Mouse (Mus musculus): Measurements from ENCODE around the gene Sult6b2. TPM values are rescaled to one million over a fixed set of nuclear protein-coding genes. Genes with fewer than 3 reads are reported as not detected.

The Sult6b2 gene
- polyA plus RNA-seq, 1 experiment from 2014 or later = 0.25 TPM

GRCm38 (mm10) chr6:142769896-142770295 lies 34.4 kb downstream of the Sult6b2 start:
- Histone ChIP-seq H3K9me3 (no peaks in the 10 kb centered on the region), H3K4me2 (no peak overlapping the region), H3K4me3 (no peak overlapping the region), H3K27me3 (no peaks in the 10 kb centered on the region), H3K9ac (no peak overlapping the region), H3K36me3 (peaks cover 97% of the 10 kb centered on the region), H3K4me1 (replicated peaks) (0 out of 2 replicates have a peak, but pooled peaks cover under 1% of the 10 kb centered on the region), H3K27ac (replicated peaks) (no peak overlapping the region)
- ATAC-seq (ENCODE audit: low read depth) = no peak
- 92% methylated on average over 3 of the region's 3 CpGs for WGBS

GRCm38 (mm10) chr6:142767305-142767704 lies 37.0 kb downstream of the Sult6b2 start:
- 91% methylated on average over 9 of the region's 9 CpGs for WGBS

DNA sequence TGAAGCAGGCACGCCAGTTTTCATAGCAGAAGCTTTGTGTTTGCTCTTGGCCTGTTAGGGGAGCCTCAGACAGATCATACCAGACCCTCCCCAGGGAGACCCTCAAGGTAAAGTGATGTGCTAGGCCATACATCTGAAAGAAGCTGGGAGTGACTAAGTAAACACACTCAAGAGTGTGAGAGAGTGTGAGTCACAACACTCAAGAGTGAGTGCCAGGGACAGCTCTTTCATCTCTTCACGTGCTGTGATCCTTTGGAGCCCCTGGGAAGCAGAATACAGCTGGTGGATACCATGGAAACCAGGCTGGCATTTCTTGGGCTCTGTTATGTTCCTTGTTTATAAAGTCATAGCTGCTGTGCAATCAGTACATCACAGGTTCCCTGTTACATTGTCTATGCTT lies 39.4 kb downstream of the Sult6b2 start:
- no peaks in the 10 kb centered on the region for H3K27me3 ChIP-seq
- ATAC-seq (ENCODE audit: low read depth) = no peak
- H3K4me2 ChIP-seq = no peak overlapping the region

More at GRCm38 (mm10) chr6:142767305-142767704, 37.0 kb downstream of the Sult6b2 start:
- Histone ChIP-seq H3K4me3 (no peak overlapping the region), H3K27me3 (no peaks in the 10 kb centered on the region), H3K9me3 (no peaks in the 10 kb centered on the region), H3K4me1 (replicated peaks) (0 out of 2 replicates have a peak, but pooled peaks cover 3% of the 10 kb centered on the region), H3K27ac (replicated peaks) (no peak overlapping the region), H3K9ac (no peak overlapping the region), H3K36me3 (peaks cover 78% of the 10 kb centered on the region), H3K4me2 (no peak overlapping the region)
- no peak for ATAC-seq (ENCODE audit: low read depth)

DNA sequence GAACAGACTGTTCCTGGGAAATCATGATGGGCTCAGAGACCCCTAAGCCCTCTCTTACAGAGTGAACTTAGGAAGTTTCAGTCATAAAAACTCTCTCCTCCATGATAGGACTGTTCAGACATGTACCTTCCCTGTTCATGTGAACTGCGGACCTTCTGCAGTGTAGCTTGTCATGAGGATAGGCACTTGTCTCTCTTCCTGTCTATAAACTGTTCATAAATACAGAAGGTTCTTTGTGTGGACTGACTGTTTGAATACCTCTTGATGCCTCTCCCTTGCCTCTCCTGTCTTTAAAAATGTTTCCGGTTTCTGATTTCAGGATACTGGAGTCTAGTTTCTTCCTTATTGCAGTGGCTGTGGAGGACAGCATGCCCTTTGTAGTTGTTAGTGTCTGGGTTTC lies 44.7 kb downstream of the Sult6b2 start:
- no peak for ATAC-seq (ENCODE audit: low read depth)
- no peak overlapping the region for H3K4me2 ChIP-seq
- no peaks in the 10 kb centered on the region for H3K9me3 ChIP-seq
- peaks cover 31% of the 10 kb centered on the region for H3K36me3 ChIP-seq
- H3K9ac ChIP-seq = no peak overlapping the region
- no peak overlapping the region for H3K4me3 ChIP-seq
- H3K27me3 ChIP-seq = 0 out of 2 replicates have a peak, but pooled peaks cover 4% of the 10 kb centered on the region
- WGBS = 86% methylated on average over 2 of the region's 2 CpGs
- H3K27ac ChIP-seq (replicated peaks) = no peak overlapping the region
- H3K4me1 ChIP-seq (replicated peaks) = peaks cover 31% of the 10 kb centered on the region

More for the DNA sequence above, 39.4 kb downstream of the Sult6b2 start:
- H3K36me3 ChIP-seq = peaks cover 71% of the 10 kb centered on the region
- H3K4me1 ChIP-seq (replicated peaks) = peaks cover 6% of the 10 kb centered on the region; the same call in 1 of the 2 replicates
- H3K4me3 ChIP-seq = no peak overlapping the region
- H3K27ac ChIP-seq (replicated peaks) = no peak overlapping the region
- no peak overlapping the region for H3K9ac ChIP-seq
- H3K9me3 ChIP-seq = no peaks in the 10 kb centered on the region
- WGBS = 61% methylated on average over 2 of the region's 2 CpGs

DNA sequence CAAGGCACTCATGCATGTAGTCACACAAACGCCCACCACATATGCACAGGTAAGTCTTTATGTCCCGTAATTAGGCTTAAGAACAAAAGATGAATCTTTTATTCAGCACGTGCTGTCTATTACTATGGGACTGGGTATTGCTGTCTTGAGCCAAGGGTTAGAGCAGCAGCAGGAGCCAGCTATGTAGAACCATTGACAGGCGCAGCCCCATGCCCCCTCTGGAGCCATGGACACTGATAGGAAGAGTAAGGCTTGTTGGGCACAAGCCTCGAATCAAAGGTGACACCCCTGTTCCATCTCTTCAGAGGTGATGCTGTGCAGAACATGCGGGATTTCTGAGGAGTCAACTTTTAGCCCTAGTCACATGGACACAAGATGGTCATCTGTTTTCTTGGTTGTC lies 45.7 kb downstream of the Sult6b2 start:
- Histone ChIP-seq H3K4me2 (peak overlapping the region; percentile 68; the same call in 1 of the 2 replicates), H3K36me3 (peaks cover 27% of the 10 kb centered on the region), H3K4me1 (replicated peaks) (peaks cover 31% of the 10 kb centered on the region), H3K4me3 (peak overlapping the region; percentile 71; the same call in 1 of the 2 replicates), H3K9me3 (no peaks in the 10 kb centered on the region), H3K27me3 (0 out of 2 replicates have a peak, but pooled peaks cover 11% of the 10 kb centered on the region), H3K27ac (replicated peaks) (no peak overlapping the region), H3K9ac (no peak overlapping the region)
- 98% methylated on average over 6 of the region's 6 CpGs for WGBS
- ATAC-seq (ENCODE audit: low read depth) = no peak

- 96% methylated on average over 6 of the region's 6 CpGs for WGBS
These were observed 46.3 kb downstream of the Sult6b2 start for GRCm38 (mm10) chr6:142757976-142758375.

GRCm38 (mm10) chr6:142757334-142757965 lies 46.9 kb downstream of the Sult6b2 start:
- ATAC-seq (ENCODE audit: low read depth) = no peak
- 47% methylated on average over 10 of the region's 10 CpGs for WGBS
- peak overlapping the region; percentile 84 for H3K9ac ChIP-seq

More at GRCm38 (mm10) chr6:142757976-142758375, 46.3 kb downstream of the Sult6b2 start:
- peaks cover 27% of the 10 kb centered on the region for H3K36me3 ChIP-seq
- no peak overlapping the region for H3K27ac ChIP-seq (replicated peaks)
- H3K4me1 ChIP-seq (replicated peaks) = peaks cover 31% of the 10 kb centered on the region
- peak overlapping the region; percentile 84 for H3K9ac ChIP-seq
- peak overlapping the region; percentile 68 for H3K4me2 ChIP-seq
- H3K27me3 ChIP-seq = 0 out of 2 replicates have a peak, but pooled peaks cover 16% of the 10 kb centered on the region
- H3K4me3 ChIP-seq = peak overlapping the region; percentile 71
- ATAC-seq (ENCODE audit: low read depth) = no peak
- no peaks in the 10 kb centered on the region for H3K9me3 ChIP-seq

GRCm38 (mm10) chr6:142756507-142757333 lies 47.6 kb downstream of the Sult6b2 start, which contains the start of gene Cmas:
Gene Cmas (plus strand): TSS chr6:142756686.
- Histone ChIP-seq H3K27me3 (0 out of 2 replicates have a peak, but pooled peaks cover 22% of the 10 kb centered on the region), H3K36me3 (peaks cover 22% of the 10 kb centered on the region), H3K9ac (peak within 1 kb of the TSS; percentile 84), H3K4me1 (replicated peaks) (peaks cover 31% of the 10 kb centered on the region), H3K4me2 (peak within 1 kb of the TSS; percentile 68), H3K4me3 (peak within 1 kb of the TSS; percentile 71), H3K9me3 (no peaks in the 10 kb centered on the region), H3K27ac (replicated peaks) (peak within 1 kb of the TSS; percentile 86)
- WGBS = under 1% methylated on average over 62 of the region's 68 CpGs
- peak; percentile 95 for ATAC-seq (ENCODE audit: low read depth)

More at GRCm38 (mm10) chr6:142757334-142757965, 46.9 kb downstream of the Sult6b2 start:
- Histone ChIP-seq H3K36me3 (peaks cover 27% of the 10 kb centered on the region), H3K4me1 (replicated peaks) (peaks cover 31% of the 10 kb centered on the region), H3K4me2 (peak overlapping the region; percentile 68), H3K27me3 (0 out of 2 replicates have a peak, but pooled peaks cover 18% of the 10 kb centered on the region), H3K4me3 (peak overlapping the region; percentile 71), H3K9me3 (no peaks in the 10 kb centered on the region), H3K27ac (replicated peaks) (peak overlapping the region; percentile 86)

- 0 out of 2 replicates have a peak, but pooled peaks cover 22% of the 10 kb centered on the region for H3K27me3 ChIP-seq
- peaks cover 4% of the 10 kb centered on the region for H3K4me1 ChIP-seq (replicated peaks)
- H3K9ac ChIP-seq = no peak overlapping the region
- H3K4me2 ChIP-seq = no peak overlapping the region
- no peak overlapping the region for H3K27ac ChIP-seq (replicated peaks)
- WGBS = 35% methylated on average over 14 of the region's 14 CpGs
- H3K4me3 ChIP-seq = no peak overlapping the region
- ATAC-seq (ENCODE audit: low read depth) = no peak
- H3K36me3 ChIP-seq = no peaks in the 10 kb centered on the region
- H3K9me3 ChIP-seq = no peaks in the 10 kb centered on the region
These were observed 51.7 kb downstream of the Sult6b2 start for GRCm38 (mm10) chr6:142752331-142753246.

DNA sequence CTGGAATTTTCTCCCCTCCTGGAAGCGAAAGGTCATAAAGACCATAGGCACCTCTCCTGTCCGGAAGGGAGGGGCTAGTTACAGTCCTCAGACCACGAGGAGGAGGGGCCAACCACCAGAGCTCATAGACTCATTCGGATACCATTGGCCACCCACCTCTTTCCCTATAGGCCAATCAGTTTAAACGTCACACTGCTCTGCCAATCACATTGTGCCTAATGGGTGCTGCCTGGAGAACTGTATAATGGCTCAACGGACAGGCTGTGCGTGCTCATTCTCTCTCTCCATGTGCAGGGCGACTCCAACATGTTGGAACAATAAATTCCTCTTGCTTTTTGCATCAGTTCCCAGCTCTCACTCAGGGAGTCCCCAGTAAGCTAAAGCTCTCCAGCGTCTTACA lies 52.9 kb downstream of the Sult6b2 start:
- H3K4me1 ChIP-seq (replicated peaks) = no peaks in the 10 kb centered on the region
- no peaks in the 10 kb centered on the region for H3K9me3 ChIP-seq
- ATAC-seq (ENCODE audit: low read depth) = peak; percentile 60
- H3K4me2 ChIP-seq = peak overlapping the region; percentile 30
- H3K27ac ChIP-seq (replicated peaks) = 0 out of 2 replicates have a peak overlapping the region, but pooled peaks have one; percentile 53
- WGBS = 38% methylated on average over 9 of the region's 9 CpGs
- no peak overlapping the region for H3K9ac ChIP-seq
- H3K36me3 ChIP-seq = no peaks in the 10 kb centered on the region
- 0 out of 2 replicates have a peak, but pooled peaks cover 22% of the 10 kb centered on the region for H3K27me3 ChIP-seq
- H3K4me3 ChIP-seq = no peak overlapping the region

- 73% methylated on average over 8 of the region's 8 CpGs for WGBS
- H3K9me3 ChIP-seq = no peaks in the 10 kb centered on the region
- 0 out of 2 replicates have a peak, but pooled peaks cover 7% of the 10 kb centered on the region for H3K27me3 ChIP-seq
- H3K36me3 ChIP-seq = no peaks in the 10 kb centered on the region
- no peak for ATAC-seq (ENCODE audit: low read depth)
- H3K27ac ChIP-seq (replicated peaks) = no peak overlapping the region
- H3K4me2 ChIP-seq = no peak overlapping the region
- no peak overlapping the region for H3K4me3 ChIP-seq
- H3K9ac ChIP-seq = no peak overlapping the region
- no peaks in the 10 kb centered on the region for H3K4me1 ChIP-seq (replicated peaks)
These were observed 56.1 kb downstream of the Sult6b2 start for GRCm38 (mm10) chr6:142748057-142748708.
